Mouse (Mus musculus): ENCODE data around the gene Dda1.

DNA sequence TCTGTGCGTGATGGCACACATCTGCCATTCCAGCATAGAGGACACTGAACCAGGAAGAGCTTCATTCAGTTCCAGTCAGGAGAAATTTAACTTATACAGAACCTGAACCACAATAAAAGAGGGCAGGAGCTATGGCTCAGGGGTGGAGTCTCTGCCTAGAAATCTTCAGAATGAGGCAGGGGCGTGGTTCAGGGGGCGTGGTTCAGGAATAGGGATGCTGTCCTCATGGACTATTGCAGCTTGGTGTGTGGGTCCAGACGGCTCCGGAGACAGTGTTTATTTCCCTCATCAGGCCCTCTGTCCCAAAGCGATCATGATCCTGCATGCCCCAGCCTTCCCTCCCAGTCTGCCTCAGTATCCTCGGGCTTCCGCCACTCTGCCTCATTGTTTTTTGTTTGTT is 14.3 kb upstream of the Dda1 start:
- no peak for TF ChIP-seq CTCF (IDR thresholded peaks at IDR 0.05; ENCODE audit: low read depth)
- no peak for TF ChIP-seq EP300 (IDR thresholded peaks at IDR 0.05; ENCODE audit: low read depth)

Measured in heart, postnatal 0 days (tissue).